Mouse (Mus musculus): ENCODE measurements around the gene Dnmbp.

The Dnmbp gene

GRCm38 (mm10) chr19:43879401-43880212 is 60.4 kb downstream of the Dnmbp start:
- DNase-seq (ENCODE audit: low spot score in 2 of 2), result no peak

DNA sequence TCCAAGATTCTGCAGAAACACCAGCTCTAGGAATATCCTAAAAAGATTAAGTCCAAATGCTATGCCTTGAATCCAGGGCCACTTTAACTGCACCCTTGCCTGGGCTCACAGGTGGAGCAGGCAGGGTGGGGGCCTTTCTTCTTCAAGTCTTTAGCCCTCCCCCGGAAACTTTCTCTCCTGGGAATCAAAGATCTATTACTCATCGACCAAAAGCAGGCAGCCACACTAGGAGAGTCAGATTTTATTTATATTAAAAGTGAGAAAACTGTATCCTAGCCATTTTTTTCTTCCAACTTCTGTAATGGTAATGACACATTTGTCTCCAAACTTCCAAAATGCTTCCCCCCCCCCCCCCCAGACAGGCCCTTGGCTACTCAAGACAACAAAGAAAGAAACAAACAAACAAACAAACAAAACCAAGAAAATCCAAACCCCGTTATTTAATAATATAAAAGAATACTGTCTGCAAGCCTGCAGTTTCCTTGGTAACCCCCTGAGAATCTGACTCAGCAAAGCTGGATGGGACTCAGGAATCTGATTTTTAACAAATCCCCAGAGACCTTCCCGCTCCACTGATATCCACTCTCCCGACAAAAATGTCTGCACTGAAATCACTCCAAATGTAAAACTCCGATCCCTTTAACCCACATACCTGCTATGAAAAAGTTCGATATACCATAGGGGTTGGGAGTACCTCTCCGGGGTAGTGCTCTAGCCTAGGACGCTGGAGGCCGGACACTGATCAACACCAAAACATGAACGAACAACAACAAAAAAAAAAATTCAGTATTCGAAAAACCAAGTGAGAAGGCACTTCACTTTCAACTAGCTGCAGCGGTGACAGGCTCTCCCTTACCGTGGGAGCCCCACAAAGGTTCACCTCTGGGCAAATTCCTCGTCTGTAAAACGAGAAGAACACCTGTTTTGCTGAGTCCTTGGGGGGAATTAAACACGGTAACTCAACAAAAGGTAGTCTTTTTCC is 61.6 kb downstream of the Dnmbp start:
- no peak for DNase-seq (ENCODE audit: low spot score in 2 of 2)

DNA sequence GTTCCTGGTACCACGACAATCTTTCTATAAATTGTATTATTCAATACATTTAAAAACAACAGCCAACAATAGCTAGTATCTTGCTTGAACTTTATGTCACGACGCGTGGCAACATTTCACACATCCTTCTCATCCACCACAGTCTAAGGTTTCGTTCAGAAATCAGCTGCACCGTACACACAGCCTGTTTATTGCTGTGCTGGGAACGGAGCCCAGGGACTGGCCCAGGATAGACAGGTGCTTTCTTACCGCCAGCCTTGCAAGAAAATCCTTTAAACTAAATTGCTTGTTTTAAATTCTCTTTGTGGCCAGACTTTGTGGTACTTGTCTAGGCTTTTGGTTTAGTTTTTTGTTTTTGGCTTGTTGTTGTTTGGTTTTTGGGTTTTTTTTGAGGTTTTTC is 62.6 kb downstream of the Dnmbp start:
- no peak for DNase-seq (ENCODE audit: low spot score in 2 of 2)

DNA sequence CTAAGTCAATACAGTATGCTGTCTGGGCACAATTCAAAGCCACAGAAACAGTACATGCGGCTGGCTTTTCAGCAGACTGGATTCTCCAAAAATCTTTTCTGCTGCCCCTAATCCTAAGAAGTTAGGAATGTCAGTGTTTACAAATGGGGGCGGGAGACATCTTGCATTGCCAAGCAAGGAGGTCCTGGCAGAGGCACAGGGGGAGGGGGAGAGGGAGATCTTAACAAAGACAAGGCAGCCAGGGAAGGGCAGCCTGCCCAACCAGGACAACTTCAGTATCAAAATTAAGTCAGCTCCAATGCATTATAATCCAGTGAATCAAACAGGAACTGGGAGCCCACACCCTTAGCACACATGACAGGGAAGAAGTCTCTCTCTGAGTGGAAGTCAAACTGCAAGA is 64.0 kb downstream of the Dnmbp start:
- no peak for DNase-seq (ENCODE audit: low spot score in 2 of 2)

GRCm38 (mm10) chr19:43874351-43874750 is 65.6 kb downstream of the Dnmbp start:
- no peak for DNase-seq (ENCODE audit: low spot score in 2 of 2)

DNA sequence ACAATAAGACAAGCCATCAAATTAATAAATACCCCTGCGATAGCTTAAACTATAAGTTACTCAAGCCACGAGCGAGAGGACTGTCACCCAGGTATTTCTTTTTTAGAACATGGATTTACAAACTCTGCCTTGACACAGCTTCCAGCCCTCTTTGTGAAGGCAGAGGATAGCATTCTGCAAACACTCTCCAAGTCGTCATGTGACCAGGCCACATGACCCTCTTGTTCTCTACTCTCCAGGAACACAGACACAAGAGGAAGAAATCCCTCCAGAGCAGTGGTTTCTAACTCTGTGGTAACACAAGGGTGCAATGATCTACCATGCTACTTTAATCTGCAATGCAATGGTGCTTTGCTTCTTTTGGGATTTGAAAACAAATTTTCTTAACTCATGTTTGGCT is 69.6 kb downstream of the Dnmbp start:
- DNase-seq (ENCODE audit: low spot score in 2 of 2), result no peak

- no peak for DNase-seq (ENCODE audit: low spot score in 2 of 2)
Observed at GRCm38 (mm10) chr19:43857347-43857746, 82.6 kb downstream of the Dnmbp start.

DNA sequence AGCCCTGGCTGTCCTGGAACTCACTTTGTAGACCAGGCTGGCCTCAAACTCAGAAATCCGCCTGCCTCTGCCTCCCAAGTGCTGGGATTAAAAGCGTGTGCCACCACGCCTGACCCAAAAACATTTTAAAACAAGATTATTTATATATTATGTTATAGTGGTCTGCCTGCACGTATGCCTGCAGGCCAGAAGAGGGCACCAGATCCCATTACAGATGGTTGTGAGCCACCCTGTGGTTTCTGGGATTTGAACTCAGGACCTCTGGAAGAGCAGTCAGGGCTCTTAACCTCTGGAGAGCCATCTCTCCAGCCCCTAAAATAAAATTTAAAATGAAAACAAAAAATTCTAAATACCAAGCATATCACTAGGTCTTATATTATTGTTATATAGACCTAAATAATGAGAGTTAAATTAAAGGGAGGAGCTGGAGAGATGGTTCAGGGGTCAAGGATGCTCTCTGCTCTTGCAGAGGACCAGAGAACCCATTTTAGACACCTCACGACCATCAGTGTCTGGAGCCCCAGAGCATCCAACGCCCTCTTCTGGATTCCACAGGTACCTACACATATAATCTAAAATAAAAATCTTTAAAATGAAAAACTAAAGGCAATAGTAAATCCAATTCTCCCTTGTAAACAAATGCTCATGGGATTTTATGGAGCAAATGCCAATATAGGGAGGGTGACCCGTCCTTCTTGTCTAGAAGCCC is 87.0 kb downstream of the Dnmbp start:
- DNase-seq (ENCODE audit: low spot score in 2 of 2), result no peak

DNA sequence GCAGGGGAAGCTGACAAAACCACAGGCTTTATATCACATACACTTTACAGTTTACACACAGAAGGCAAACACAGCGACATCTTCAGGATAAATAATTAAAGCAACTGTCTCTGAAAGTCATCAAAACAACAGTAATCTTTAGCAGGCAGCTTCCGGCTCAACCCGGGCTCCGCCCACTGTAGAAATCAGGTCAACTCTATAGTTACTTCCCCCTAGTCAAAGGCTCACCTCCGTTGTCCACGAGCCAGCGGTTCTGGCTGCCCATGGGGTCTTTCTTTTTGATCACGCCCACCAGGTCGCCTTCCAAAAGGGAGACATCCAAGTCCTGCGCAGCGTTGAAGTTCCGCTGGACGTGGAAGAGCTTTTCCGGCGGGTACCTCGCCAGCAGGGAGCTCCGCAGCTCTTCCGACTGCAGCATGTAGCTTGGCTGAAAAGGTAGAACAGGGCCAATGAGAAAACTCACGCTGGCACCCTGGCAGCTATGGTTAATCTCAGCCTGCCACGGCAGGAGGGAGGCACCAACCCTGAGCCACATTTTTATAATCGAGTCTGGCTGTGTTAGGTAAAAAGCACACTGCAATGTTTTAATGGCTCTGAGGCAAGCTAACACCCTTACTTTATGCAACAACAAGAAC is 87.9 kb downstream of the Dnmbp start:
- no peak for DNase-seq (ENCODE audit: low spot score in 2 of 2)

GRCm38 (mm10) chr19:43850026-43850425 is 90.0 kb downstream of the Dnmbp start:
- no peak for DNase-seq (ENCODE audit: low spot score in 2 of 2)

- no peak for DNase-seq (ENCODE audit: low spot score in 2 of 2)
Observed at GRCm38 (mm10) chr19:43847966-43848365, 92.0 kb downstream of the Dnmbp start.

GRCm38 (mm10) chr19:43847056-43847455 is 92.9 kb downstream of the Dnmbp start:
- no peak for DNase-seq (ENCODE audit: low spot score in 2 of 2)

DNA sequence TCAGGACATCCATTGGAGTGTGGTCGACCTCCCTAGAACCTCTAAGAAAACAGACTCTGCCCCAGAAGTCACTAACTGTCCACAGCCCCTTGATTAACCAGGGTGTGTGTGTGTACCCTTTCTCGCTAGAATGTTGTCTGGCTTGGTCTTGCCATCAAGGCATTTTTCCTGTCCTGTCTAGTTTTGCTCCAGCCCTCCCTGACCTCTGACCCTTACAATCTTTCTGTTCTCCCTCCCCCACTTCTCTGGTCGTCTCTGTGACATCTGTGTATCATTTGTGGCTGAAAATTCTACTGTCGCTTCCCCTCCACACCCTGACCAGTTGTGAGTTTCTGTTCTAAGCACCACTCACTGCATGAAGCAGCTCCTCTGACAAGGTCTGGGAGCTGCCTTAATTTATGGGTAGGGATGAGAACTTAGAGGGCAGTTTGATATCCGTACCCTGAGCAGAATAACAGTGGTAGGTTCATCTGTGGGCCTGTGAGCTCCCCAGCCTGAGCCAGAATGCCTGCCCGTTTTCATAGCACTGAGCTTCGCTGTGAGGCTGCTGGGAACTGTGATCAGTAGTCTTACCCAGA is 94.6 kb downstream of the Dnmbp start:
- DNase-seq (ENCODE audit: low spot score in 2 of 2), result no peak

DNA sequence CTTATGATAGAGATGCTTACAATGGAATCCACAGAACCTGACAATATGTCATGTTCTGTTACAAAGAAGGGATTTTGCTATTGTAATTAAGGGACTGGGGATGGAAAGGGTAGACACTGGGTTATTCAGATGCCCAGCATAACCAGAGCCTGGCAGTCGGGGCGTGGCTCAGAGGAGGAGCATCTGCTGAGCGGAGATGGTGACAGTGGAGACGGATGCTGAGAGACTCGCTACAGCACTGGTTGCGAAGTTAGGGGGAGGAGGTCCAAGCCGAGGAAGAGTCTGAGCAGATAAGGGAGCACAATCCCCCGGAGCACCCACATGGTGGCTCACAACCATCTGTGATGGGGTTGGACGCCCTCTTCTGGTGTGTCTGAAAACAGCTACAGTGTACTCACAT is 96.8 kb downstream of the Dnmbp start:
- DNase-seq (ENCODE audit: low spot score in 2 of 2), result no peak

GRCm38 (mm10) chr19:43832425-43833069 is 107.4 kb downstream of the Dnmbp start:
- peak in 1 of 2 experiments; percentile 48 for DNase-seq (ENCODE audit: low spot score in 2 of 2)

DNA sequence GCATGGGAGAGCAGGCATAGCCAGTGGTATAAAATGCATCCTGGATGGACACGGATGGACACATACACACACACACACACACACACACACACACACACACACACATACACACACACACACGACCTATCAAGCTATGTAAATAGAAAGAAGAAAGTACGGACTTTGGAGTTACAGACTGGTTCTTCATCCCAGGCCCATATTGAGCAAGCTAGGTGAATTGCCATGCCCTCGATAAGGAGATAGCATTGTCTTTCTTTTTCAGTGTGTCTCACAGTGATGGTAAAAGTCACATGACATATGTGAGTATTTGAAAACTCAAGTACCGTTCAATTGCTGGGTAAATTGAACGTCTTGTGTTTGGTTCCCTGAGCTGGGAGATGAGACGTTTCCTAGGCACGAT is 113.1 kb downstream of the Dnmbp start:
- no peak for DNase-seq (ENCODE audit: low spot score in 2 of 2)

DNA sequence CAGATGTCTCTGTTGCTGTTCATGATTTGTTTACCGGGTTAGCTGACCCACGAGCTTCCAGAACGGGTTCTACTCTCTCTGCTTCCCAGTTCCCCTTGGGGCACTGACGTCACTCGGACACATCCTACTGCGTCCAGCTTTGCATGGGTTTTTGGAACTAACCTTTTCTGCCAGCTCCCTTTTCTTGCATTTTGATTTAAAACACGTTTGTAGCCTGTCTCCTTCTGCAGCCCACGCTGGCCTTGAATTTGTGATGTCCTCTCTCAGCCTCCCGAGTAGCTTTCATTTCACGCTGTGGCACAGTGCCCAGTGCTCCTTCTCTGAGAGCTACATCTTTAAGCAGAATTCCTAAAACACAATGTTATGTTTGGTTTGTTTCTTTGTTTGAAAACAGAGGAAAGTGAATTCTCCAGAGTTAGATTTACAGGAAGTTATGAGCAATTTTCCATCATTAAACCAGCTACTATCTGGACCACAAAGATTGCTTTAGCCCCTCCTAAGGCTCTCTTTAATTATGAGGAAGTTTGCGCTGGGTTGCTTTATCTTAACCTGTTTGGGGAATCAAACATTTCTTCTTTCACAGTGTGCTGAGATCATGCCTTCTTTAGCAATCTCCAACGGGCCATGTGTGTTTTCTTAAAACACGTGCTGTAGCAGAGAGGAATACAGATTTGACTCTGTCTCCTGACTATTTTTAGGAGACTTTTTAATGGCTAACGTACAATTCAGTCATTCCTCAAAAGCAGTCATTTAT is 124.2 kb downstream of the Dnmbp start:
- DNase-seq (ENCODE audit: low spot score in 2 of 2), result no peak

DNA sequence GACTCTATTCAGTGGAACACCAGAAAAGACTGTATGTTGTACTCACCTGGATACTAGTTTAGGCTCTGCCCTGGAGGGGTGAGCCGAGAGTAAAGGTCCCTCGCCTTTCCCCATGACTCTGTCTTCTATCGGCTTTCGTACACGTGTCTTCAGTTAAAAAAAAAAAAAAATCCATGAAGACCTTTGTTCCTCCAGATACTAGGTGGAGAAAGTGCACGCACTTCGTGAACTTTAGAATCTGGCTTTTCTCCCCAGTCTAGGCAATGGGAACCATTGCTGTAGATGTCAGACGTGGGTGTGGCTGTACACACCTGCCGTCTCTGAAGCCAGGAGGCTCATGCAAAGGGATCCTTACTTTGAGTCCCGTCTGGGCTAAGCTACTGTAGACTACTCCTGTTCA is 126.7 kb downstream of the Dnmbp start:
- no peak for DNase-seq (ENCODE audit: low spot score in 2 of 2)

DNA sequence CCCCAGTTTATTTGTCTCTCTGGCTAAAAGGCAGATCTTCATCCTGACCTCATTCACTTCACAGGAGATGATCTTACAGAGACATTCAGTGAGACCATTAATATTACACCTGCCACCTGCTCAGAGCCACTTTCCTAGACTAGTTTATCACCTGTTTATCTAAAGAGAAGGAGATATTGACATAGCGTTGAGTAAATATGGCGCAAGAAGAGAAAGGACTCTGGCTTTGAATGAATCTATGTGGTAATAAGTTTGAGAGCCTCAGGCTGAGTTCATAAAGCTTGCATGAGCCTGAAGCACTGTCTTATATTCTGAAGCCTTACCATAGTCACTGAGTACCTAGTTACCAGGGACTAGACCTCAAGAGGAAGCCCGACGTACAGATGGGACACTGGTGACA is 128.6 kb downstream of the Dnmbp start:
- no peak for DNase-seq (ENCODE audit: low spot score in 2 of 2)

- DNase-seq (ENCODE audit: low spot score in 2 of 2), result no peak
Observed at GRCm38 (mm10) chr19:43809331-43809730, 130.7 kb downstream of the Dnmbp start.

Measured in spleen, postnatal 14 days (tissue).